Mouse (Mus musculus) hindbrain, embryonic 12.5 days (tissue): ENCODE measurements around the gene Rpp38. TPM values are rescaled to one million over a fixed set of nuclear protein-coding genes. Genes with fewer than 3 reads are reported as not detected.

Experiments used
- ATAC-seq: fragments of 200-750 bp; cut with Nextera tagmentation; 2 replicates; pipeline ENCODE4 v1.8.0; 2017; ENCODE audit warnings: moderate TSS enrichment; ENCODE audit not compliant: low FRiP score
- H3K27ac ChIP-seq: fragments of 300-500 bp; sonication (generic); 2 replicates; pipeline ENCODE4 v1.5.1; 2016; ENCODE audit warnings: mild to moderate bottlenecking
- H3K27me3 ChIP-seq: fragments of 300-500 bp; sonication (generic); 2 replicates; pipeline ENCODE4 v1.6.1; 2016; ENCODE audit warnings: mild to moderate bottlenecking
- H3K36me3 ChIP-seq: fragments of 300-500 bp; sonication (generic); 2 replicates; pipeline ENCODE4 v1.6.1; 2016; ENCODE audit warnings: mild to moderate bottlenecking
- H3K4me1 ChIP-seq: fragments of 300-500 bp; sonication (generic); 2 replicates; pipeline ENCODE4 v1.6.1; 2016
- H3K4me2 ChIP-seq: fragments of 300-500 bp; sonication (generic); replicated peaks from 2 replicates; pipeline ENCODE4 v1.6.1; 2016; ENCODE audit warnings: mild to moderate bottlenecking
- H3K4me3 ChIP-seq: fragments of 300-500 bp; sonication (generic); 2 replicates; pipeline ENCODE4 v1.5.1; 2016; ENCODE audit warnings: mild to moderate bottlenecking
- H3K9ac ChIP-seq: fragments of 300-500 bp; sonication (generic); 2 replicates; pipeline ENCODE4 v1.6.1; 2016; ENCODE audit warnings: mild to moderate bottlenecking, moderate library complexity
- H3K9me3 ChIP-seq: fragments of 300-500 bp; sonication (generic); replicated peaks from 2 replicates; pipeline ENCODE4 v1.6.1; 2016; ENCODE audit warnings: mild to moderate bottlenecking
- WGBS: fragments of 180-500 bp; shearing (Covaris S2); methylation state at CpG from one replicate; pipeline ENCODE4 v1.1.7; 2016; 5-methylcytosine and 5-hydroxymethylcytosine counted together
- polyA plus RNA-seq: library from polyadenylated mRNA; unstranded; fragments of >200 nt; fragmentation: Nextera tagmentation; extraction: Ambion mirVana; gene quantifications from 2 replicates; pipeline ENCODE4 v1.2.1, GENCODE M21; 2016

Gene Rpp38
- polyA plus RNA-seq, result 14.0 and 15.8 TPM in 2 replicates

DNA sequence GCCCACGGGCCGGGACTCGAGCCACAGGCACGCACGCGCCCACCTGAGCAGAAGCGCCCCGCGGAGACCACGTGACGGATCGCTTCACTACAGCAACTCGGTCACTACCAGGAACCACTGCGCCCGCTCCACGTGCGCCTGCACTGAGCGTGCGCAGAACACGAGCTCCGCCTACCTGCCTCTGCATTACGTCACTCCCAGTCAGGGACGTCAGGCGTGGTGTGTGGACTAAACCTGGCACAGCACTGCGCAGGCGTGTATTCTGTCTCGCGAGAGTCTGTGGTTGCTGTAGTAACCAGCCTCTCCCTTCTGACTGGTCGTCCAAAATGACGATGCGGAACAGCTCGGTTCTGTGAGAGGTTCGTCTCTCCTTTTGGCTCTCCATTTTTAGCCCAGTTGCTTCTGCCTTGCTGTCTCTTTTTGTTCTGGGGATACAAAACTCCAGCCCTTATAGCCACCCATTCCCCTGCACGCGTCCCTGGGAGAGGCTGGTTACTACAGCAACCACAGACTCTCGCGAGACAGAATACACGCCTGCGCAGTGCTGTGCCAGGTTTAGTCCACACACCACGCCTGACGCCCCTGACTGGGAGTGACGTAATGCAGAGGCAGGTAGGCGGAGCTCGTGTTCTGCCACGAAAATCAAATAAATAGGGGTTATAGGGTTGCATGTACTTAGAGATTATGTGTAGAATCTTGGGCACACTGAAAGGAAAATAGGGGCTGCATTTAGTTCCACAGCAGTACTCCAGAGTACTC is at the start of gene Rpp38:
Gene Rpp38, minus strand, starts transcription at position 160 of the 759 bp plus-strand sequence.
- H3K36me3 ChIP-seq, result peaks cover 13% of the 10 kb centered on the region; the same call in 1 of the 2 replicates
- ATAC-seq, result peak; percentile 99
- no peaks in the 10 kb centered on the region for H3K9me3 ChIP-seq
- whole genome bisulfite sequencing, result under 1% methylated on average over 45 of the region's 45 CpGs
- peak within 1 kb of the TSS; percentile 68 for H3K4me2 ChIP-seq
- peak within 1 kb of the TSS; percentile 76 for H3K9ac ChIP-seq
- H3K4me3 ChIP-seq, result peak within 1 kb of the TSS; percentile 73
- peaks cover 8% of the 10 kb centered on the region; the same call in 1 of the 2 replicates for H3K27me3 ChIP-seq
- H3K27ac ChIP-seq, result peak within 1 kb of the TSS; percentile 61; the same call in 1 of the 2 replicates
- H3K4me1 ChIP-seq, result peaks cover 19% of the 10 kb centered on the region

DNA sequence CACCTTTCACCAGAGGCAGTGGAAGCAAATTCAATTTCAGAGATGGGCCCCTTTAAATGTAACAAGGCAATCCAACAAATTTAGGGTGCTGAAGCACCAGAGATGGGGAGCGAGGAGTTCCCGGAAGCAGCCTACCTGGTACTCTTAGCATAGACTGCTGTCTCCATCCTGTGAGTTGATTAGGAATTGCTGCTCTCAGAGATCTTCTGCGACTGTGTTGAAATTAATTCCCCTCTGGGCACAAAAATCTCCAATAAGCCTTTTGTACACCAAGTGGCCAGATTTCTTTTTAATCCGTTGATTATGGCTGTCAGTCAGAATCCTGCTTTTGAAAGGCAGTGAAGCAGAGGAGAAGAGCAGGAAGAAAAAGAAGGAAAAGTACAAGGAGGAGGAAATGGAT is 32.7 kb upstream of the Rpp38 start:
- no peak for ATAC-seq
- no peaks in the 10 kb centered on the region for H3K4me1 ChIP-seq
- no peak overlapping the region for H3K4me2 ChIP-seq
- 73% methylated on average over 4 of the region's 4 CpGs for WGBS
- no peak overlapping the region for H3K9ac ChIP-seq
- H3K36me3 ChIP-seq, result no peaks in the 10 kb centered on the region
- H3K27ac ChIP-seq, result no peak overlapping the region
- H3K27me3 ChIP-seq, result no peaks in the 10 kb centered on the region
- no peak overlapping the region for H3K4me3 ChIP-seq
- no peaks in the 10 kb centered on the region for H3K9me3 ChIP-seq

DNA sequence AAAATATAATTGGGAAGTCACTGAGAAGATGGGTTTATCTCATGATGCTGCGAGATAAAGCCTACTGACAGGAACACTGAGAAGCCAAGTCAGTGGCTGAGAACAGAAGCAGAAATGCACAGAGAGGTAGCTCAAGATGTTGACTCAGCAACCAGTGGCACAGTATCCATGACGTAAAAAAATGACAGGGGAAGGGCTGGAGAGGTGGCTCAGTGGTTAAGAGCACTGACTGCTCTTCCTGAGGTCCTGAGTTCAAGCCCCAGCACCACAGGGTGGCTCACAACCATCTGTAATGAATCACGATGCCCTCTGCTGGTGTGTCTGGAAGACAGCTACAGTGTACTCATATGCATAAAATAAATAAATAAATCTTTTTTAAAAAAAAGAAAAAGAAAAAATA is 28.6 kb upstream of the Rpp38 start:
- Histone ChIP-seq H3K4me2 (no peak overlapping the region), H3K4me3 (no peak overlapping the region), H3K9ac (no peak overlapping the region), H3K27me3 (no peaks in the 10 kb centered on the region), H3K36me3 (no peaks in the 10 kb centered on the region), H3K4me1 (no peaks in the 10 kb centered on the region), H3K27ac (no peak overlapping the region), H3K9me3 (no peaks in the 10 kb centered on the region)
- WGBS, result 83% methylated on average over 3 of the region's 3 CpGs
- ATAC-seq, result no peak

DNA sequence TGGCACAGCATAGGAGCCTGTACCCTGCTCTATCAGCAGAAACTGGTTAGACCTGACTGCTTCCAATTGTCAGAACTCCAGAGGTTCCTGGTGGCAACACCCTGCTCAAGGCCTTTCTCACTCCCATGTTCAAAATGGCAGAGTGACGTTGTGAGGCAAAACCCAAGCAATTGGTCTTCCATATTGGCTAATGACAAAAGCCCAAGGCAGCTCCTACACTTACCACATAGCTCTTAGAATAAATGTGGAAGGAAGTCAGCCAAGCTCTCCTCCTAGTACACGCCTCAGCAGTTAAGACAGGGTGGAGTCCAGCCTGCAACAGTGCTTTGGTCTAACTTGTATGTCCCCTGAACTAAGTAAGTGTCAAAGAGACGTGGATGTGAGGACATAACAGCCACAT is 25.4 kb upstream of the Rpp38 start:
- Histone ChIP-seq H3K27me3 (no peaks in the 10 kb centered on the region), H3K36me3 (no peaks in the 10 kb centered on the region), H3K4me1 (no peaks in the 10 kb centered on the region), H3K9ac (no peak overlapping the region), H3K9me3 (no peaks in the 10 kb centered on the region), H3K4me3 (no peak overlapping the region), H3K4me2 (no peak overlapping the region), H3K27ac (no peak overlapping the region)
- WGBS, result 77% methylated on average over 3 of the region's 3 CpGs
- ATAC-seq, result no peak

DNA sequence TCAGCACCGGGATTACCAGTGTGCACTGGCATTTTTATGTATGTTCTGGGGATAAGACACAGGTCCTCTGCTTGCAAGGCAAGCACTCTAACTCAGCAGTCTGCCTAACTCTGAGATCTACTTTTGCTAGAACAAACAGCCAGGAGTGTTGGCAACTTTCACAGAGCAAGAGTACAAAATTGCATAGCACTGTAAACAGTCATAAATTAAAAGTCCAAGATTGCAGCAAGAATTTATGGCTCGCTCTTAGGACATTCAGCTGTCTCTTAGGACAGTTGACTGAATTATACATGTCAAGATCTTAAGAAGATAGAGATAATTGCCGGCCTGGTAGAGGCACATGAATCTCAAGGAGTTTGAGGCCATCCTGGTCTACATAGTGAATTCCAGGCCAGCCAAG is 23.9 kb upstream of the Rpp38 start:
- no peak for ATAC-seq
- Histone ChIP-seq H3K36me3 (no peaks in the 10 kb centered on the region), H3K9ac (no peak overlapping the region), H3K27me3 (no peaks in the 10 kb centered on the region), H3K4me1 (no peaks in the 10 kb centered on the region), H3K4me2 (no peak overlapping the region), H3K27ac (no peak overlapping the region), H3K9me3 (no peaks in the 10 kb centered on the region), H3K4me3 (no peak overlapping the region)
- WGBS, result 82% methylated on average over 3 of the region's 3 CpGs

DNA sequence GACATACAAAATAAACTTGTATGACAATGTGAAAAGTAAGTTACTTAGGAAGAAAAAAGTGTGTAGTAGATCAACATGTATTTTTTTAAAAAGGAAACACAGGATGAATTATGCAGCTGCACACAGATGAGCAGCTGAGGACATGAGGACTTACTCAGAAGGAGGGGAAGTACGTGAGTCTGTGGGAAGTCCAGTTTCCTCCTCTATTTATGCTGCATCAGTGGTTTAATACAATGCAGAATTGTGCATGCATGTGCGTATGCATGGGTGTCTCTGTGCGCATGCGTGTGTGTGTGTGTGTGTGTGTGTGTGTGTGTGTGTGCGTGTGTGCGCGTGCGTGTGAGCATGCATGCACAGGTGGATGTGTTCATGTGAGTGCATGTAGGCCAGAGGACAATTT is 23.4 kb upstream of the Rpp38 start:
- Histone ChIP-seq H3K4me1 (no peaks in the 10 kb centered on the region), H3K4me3 (no peak overlapping the region), H3K27ac (no peak overlapping the region), H3K4me2 (no peak overlapping the region), H3K9ac (no peak overlapping the region), H3K27me3 (no peaks in the 10 kb centered on the region), H3K9me3 (no peaks in the 10 kb centered on the region), H3K36me3 (no peaks in the 10 kb centered on the region)
- WGBS, result 88% methylated on average over 8 of the region's 8 CpGs
- no peak for ATAC-seq

DNA sequence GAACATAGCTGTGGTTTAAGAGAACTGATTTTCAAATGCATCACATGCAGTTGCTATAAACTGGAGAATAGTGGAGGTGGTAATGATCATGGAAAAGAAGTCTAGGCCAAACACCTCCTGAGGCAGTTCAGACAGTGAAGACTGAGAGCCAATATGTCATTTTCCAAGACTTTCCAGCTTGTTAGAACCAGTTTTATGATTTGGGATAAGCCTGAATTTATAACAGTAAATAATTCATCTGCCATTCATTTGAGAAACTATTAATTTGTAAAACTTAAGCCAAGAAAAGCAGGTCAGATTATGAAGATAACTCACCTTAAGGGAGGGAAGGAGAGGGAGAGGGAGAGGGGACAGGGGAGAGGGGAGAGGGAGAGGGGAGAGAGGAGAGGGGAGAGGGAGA is 20.7 kb upstream of the Rpp38 start:
- H3K36me3 ChIP-seq, result no peaks in the 10 kb centered on the region
- no peak for ATAC-seq
- no peak overlapping the region for H3K9ac ChIP-seq
- no peaks in the 10 kb centered on the region for H3K27me3 ChIP-seq
- H3K4me3 ChIP-seq, result no peak overlapping the region
- no peak overlapping the region for H3K4me2 ChIP-seq
- no peaks in the 10 kb centered on the region for H3K4me1 ChIP-seq
- no peak overlapping the region for H3K27ac ChIP-seq
- no peaks in the 10 kb centered on the region for H3K9me3 ChIP-seq

DNA sequence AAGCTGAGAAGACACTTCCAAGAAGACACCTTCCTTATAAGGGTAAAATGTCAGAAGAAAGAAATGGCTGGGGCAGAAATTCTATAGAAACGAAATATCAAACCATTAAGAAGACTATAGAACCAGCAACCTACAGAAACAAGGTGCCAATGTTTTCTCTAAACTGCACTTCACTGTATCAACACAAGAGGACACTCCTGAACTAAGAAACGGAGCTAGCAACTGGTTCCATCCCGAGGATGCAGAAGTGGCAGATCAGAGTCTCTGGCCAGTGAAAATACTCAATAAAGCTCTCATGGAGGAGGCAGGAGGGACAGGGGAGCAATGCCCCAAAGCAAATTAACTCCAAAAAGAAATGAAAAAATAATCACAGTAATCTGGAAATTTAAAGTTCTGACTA is 16.5 kb upstream of the Rpp38 start:
- Histone ChIP-seq H3K27me3 (no peaks in the 10 kb centered on the region), H3K4me1 (no peaks in the 10 kb centered on the region), H3K4me3 (no peak overlapping the region), H3K36me3 (no peaks in the 10 kb centered on the region), H3K27ac (no peak overlapping the region), H3K4me2 (no peak overlapping the region), H3K9me3 (no peaks in the 10 kb centered on the region), H3K9ac (no peak overlapping the region)
- ATAC-seq, result no peak
- WGBS, result 22% methylated on average over 3 of the region's 3 CpGs

DNA sequence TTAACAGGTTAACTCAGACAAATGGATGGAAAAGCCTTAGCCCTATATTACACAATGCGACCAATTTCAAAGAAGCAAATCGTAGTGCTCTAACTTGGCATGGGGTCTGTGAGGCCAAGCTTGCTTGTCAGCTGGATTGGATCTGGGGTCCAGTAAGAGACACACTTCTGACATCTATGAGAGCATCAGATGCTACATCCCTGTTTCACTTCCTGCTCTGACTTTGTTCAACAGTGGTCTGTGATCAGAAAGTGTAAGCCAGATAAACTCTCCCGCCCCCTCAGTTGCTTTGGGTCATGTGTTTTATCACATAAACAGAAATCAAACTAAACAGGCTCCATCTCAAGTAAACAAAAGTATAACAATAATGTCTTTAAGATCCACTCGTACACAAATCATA is 16.0 kb upstream of the Rpp38 start:
- Histone ChIP-seq H3K4me3 (no peak overlapping the region), H3K9me3 (no peaks in the 10 kb centered on the region), H3K27me3 (no peaks in the 10 kb centered on the region), H3K27ac (no peak overlapping the region), H3K36me3 (no peaks in the 10 kb centered on the region), H3K4me1 (no peaks in the 10 kb centered on the region), H3K4me2 (no peak overlapping the region), H3K9ac (no peak overlapping the region)
- WGBS, result 78% methylated on average over 4 of the region's 4 CpGs
- no peak for ATAC-seq

DNA sequence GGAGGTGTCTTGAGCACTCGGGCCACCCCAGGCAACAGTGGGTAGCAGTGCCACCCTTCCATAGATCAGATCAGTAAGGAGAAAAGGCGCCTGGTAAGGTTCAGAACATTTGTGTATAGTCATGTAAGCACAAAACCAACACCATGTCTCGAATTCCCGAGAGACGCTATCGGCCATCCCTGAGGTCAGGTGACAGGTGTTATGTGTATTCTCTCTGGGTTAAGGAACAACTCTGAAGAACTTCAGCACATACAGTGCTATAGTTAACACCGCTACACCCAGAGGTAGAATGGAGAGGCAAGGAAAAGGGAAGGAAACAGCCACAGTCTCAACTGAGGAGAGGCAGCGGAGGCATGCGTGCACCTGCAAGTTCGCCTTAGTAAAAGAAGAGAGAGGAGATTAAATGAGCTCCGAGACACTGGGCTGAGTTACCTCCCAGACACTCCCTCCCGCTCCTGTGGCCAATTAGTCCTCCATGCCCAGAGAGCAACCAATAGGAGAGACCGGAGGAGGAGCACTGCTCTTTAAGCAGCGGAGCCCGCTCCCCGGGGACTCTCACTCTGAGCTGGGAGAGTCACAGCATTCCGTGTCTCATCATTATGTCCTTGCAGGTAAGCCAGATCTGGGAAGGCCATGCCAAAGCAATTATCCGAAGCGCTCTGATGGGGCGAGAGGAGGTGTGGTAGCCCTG is 3.3 kb upstream of the Rpp38 start, which contains the start of gene Acbd7:
Gene Acbd7, plus strand, starts transcription at position 558 of the 691 bp plus-strand sequence.
- 6% methylated on average over 20 of the region's 20 CpGs for WGBS
- H3K9ac ChIP-seq, result 0 out of 2 replicates have a peak within 1 kb of the TSS, but pooled peaks have one; percentile 35
- no peaks in the 10 kb centered on the region for H3K36me3 ChIP-seq
- ATAC-seq, result no peak
- peaks cover 17% of the 10 kb centered on the region for H3K4me1 ChIP-seq
- peaks cover 11% of the 10 kb centered on the region; the same call in 1 of the 2 replicates for H3K27me3 ChIP-seq
- peak within 1 kb of the TSS; percentile 18 for H3K4me3 ChIP-seq
- H3K9me3 ChIP-seq, result no peaks in the 10 kb centered on the region
- H3K4me2 ChIP-seq, result peak within 1 kb of the TSS; percentile 43
- no peak within 1 kb of the TSS for H3K27ac ChIP-seq

DNA sequence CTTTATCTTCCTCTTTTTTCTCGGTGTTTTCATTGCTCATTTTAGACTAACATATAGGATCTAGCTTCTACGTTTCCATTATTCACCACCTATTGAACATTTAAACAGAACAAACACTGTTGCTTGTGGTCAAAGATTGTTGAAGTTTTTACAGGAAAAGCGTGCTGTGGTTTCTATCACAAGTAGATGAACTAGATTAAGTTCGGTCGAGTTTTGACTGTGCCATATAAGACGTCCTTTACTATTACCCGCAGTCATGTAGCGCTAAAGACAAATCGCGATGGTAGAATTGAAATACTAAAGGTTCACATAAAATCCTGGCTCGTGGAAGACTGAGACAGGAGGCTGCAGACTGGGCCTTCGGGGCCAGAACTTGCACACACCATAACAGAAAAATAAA is 1.3 kb upstream of the Rpp38 start:
- H3K9ac ChIP-seq, result no peak overlapping the region
- ATAC-seq, result no peak
- WGBS, result 91% methylated on average over 12 of the region's 12 CpGs

DNA sequence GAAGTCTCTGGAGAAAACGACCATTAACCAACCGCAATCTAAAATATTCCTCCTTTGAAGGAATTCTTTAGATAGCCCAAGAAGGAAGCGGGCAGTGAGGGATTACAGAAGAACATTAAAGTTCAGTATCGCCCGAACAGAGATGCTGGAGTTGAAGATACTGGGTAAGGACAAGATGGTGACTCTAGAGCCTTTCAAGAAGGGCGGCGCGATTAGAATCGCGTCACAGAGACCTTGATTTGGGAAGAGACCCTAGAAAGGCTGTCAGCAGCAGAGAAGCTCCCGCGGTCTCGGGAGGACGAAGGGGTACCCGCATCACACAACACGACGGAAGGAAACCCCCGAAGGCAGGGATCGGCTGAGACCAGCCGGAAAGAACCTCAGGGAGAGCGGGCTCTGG is 387 bp downstream of the Rpp38 start:
- no peak for ATAC-seq
- WGBS, result 2% methylated on average over 21 of the region's 21 CpGs
- Histone ChIP-seq H3K9me3 (no peaks in the 10 kb centered on the region), H3K27me3 (0 out of 2 replicates have a peak, but pooled peaks cover 4% of the 10 kb centered on the region), H3K9ac (peak overlapping the region; percentile 76), H3K36me3 (peaks cover 13% of the 10 kb centered on the region; the same call in 1 of the 2 replicates), H3K4me2 (peak overlapping the region; percentile 68), H3K27ac (peak overlapping the region; percentile 57; the same call in 1 of the 2 replicates), H3K4me1 (peaks cover 19% of the 10 kb centered on the region), H3K4me3 (peak overlapping the region; percentile 73)

More for the DNA sequence above, 1.3 kb upstream of the Rpp38 start:
- no peak overlapping the region for H3K4me3 ChIP-seq
- H3K27me3 ChIP-seq, result peaks cover 11% of the 10 kb centered on the region; the same call in 1 of the 2 replicates
- no peak overlapping the region for H3K4me2 ChIP-seq
- H3K27ac ChIP-seq, result no peak overlapping the region
- H3K36me3 ChIP-seq, result peaks cover 7% of the 10 kb centered on the region; the same call in 1 of the 2 replicates
- peaks cover 19% of the 10 kb centered on the region for H3K4me1 ChIP-seq
- no peaks in the 10 kb centered on the region for H3K9me3 ChIP-seq
